Mouse (Mus musculus): ENCODE results near the gene Phgdh.

DNA sequence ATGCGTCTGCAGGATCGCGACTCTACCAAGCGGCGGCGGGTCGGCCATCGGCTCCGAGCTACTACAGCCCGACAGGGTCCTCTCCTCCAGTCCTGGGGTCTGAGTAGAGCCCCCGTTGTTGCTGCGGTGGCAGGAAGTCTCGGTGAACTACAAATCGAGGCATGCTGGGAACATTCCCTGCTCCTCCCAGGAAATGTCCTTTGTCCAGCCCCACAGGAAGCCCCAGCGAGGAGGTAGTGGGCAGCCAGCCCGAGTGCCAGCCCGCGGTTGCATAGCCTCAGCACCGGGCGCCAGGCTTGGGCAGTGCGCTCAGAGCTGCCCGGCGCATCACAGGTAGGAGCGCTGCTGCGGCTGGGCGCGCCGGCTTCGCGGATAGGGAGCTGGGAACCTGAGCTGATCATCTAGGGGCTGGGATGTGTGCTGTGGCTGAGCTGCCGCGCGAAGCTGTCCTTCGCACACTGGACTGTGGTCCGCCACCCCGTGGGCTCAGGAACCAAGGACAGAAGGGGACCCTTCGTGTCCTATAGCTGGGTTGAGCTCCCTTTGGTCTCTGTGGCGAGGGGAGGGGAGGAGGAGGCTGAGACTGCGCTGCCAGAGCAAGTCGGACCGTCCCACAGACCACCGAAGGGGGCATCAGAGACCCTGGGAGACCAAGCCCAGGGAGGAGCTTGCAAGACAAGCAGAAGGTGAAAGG, 42.6 kb upstream of the Phgdh start, which contains the start of gene Zfp697:
- TF ChIP-seq CTCF (IDR thresholded peaks at IDR 0.05; ENCODE audit: control insufficient read depth, insufficient read depth, insufficient replicate concordance, low read depth, low read length) (no peak), POLR2A (IDR thresholded peaks at IDR 0.05; ENCODE audit: control insufficient read depth, low read depth, low read length) (peak; percentile 58; the same call in 1 of the 2 replicates)

Measured in testis, adult 2 months (tissue).